Mouse (Mus musculus): ENCODE data around the gene Ppm1h. TPM values are rescaled to one million over a fixed set of nuclear protein-coding genes. Genes with fewer than 3 reads are reported as not detected.
A peak's percentile ranks its signal among the peaks of the same experiment; 100 is the strongest.

Ppm1h gene
- polyA plus RNA-seq, 1 experiment from 2014 or later: 5.1 TPM

- ATAC-seq (ENCODE audit: low read depth): no peak
- no peak for DNase-seq (ENCODE audit: low spot score)
- H3K4me3 ChIP-seq (ENCODE audit: low read depth, low read length): no peak overlapping the region
- H3K4me2 ChIP-seq (ENCODE audit: low read depth, low read length): no peak overlapping the region
- H3K27me3 ChIP-seq (replicated peaks; ENCODE audit: control insufficient read depth, insufficient read depth, low read length): no peaks in the 10 kb centered on the region
- 0 out of 2 replicates have a peak, but pooled peaks cover 4% of the 10 kb centered on the region for H3K9me3 ChIP-seq (ENCODE audit: control insufficient read depth, low read length)
- H3K9ac ChIP-seq (ENCODE audit: low read depth, low read length): no peak overlapping the region
- 93% methylated on average over 1 of the region's 1 CpGs for WGBS
- peak overlapping the region; percentile 74; the same call in 1 of the 2 replicates for H3K27ac ChIP-seq (replicated peaks; ENCODE audit: low read depth, low read length)
- H3K4me1 ChIP-seq (ENCODE audit: control insufficient read depth, insufficient read depth, low read length): peaks cover 20% of the 10 kb centered on the region
- H3K36me3 ChIP-seq (ENCODE audit: control insufficient read depth, insufficient read depth, low read length): no peaks in the 10 kb centered on the region
These were observed 167.9 kb downstream of the Ppm1h start for GRCm38 (mm10) chr10:122846476-122846875.

- H3K36me3 ChIP-seq (ENCODE audit: control insufficient read depth, insufficient read depth, low read length): no peaks in the 10 kb centered on the region
- H3K9me3 ChIP-seq (ENCODE audit: control insufficient read depth, low read length): 0 out of 2 replicates have a peak, but pooled peaks cover 4% of the 10 kb centered on the region
- no peaks in the 10 kb centered on the region for H3K27me3 ChIP-seq (replicated peaks; ENCODE audit: control insufficient read depth, insufficient read depth, low read length)
- H3K4me2 ChIP-seq (ENCODE audit: low read depth, low read length): no peak overlapping the region
- H3K4me1 ChIP-seq (ENCODE audit: control insufficient read depth, insufficient read depth, low read length): peaks cover 20% of the 10 kb centered on the region
- no peak overlapping the region for H3K9ac ChIP-seq (ENCODE audit: low read depth, low read length)
- peak; percentile 65; the same call in 1 of the 2 replicates for ATAC-seq (ENCODE audit: low read depth)
- DNase-seq (ENCODE audit: low spot score): peak; percentile 63
- H3K27ac ChIP-seq (replicated peaks; ENCODE audit: low read depth, low read length): peak overlapping the region; percentile 71; the same call in 1 of the 2 replicates
- H3K4me3 ChIP-seq (ENCODE audit: low read depth, low read length): no peak overlapping the region
- WGBS: 24% methylated on average over 2 of the region's 2 CpGs
These were observed 169.5 kb downstream of the Ppm1h start for GRCm38 (mm10) chr10:122848020-122848457.

GRCm38 (mm10) chr10:122851267-122852160 lies 173.0 kb downstream of the Ppm1h start:
- no peak overlapping the region for H3K4me2 ChIP-seq (ENCODE audit: low read depth, low read length)
- H3K9me3 ChIP-seq (ENCODE audit: control insufficient read depth, low read length): no peaks in the 10 kb centered on the region
- DNase-seq (ENCODE audit: low spot score) (peak; percentile 37), ATAC-seq (ENCODE audit: low read depth) (no peak)
- H3K4me3 ChIP-seq (ENCODE audit: low read depth, low read length): no peak overlapping the region
- 82% methylated on average over 16 of the region's 16 CpGs for WGBS
- H3K27ac ChIP-seq (replicated peaks; ENCODE audit: low read depth, low read length): peak overlapping the region; percentile 44; the same call in 1 of the 2 replicates
- no peaks in the 10 kb centered on the region for H3K27me3 ChIP-seq (replicated peaks; ENCODE audit: control insufficient read depth, insufficient read depth, low read length)
- H3K4me1 ChIP-seq (ENCODE audit: control insufficient read depth, insufficient read depth, low read length): peaks cover 18% of the 10 kb centered on the region
- H3K36me3 ChIP-seq (ENCODE audit: control insufficient read depth, insufficient read depth, low read length): no peaks in the 10 kb centered on the region
- no peak overlapping the region for H3K9ac ChIP-seq (ENCODE audit: low read depth, low read length)

DNA sequence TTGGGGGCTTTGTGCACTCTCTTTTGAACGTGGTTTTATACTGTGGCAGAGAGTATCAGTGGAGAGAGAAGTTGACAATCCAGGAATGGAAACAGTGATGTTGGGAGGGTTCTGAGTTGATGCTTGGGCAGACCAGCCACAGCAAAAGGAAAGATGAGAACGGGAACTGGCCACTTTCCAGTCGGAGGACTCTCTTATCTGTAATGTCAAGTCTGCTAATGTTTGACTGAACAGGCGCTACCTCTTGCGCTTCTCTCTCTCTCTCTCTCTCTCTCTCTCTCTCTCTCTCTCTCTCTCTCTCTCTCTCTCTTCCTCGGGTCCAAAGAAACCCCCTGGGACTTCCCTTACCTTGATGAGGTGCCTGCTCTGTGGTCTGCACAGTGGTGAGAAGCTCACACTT lies 176.0 kb downstream of the Ppm1h start:
- no peaks in the 10 kb centered on the region for H3K36me3 ChIP-seq (ENCODE audit: control insufficient read depth, insufficient read depth, low read length)
- peaks cover 8% of the 10 kb centered on the region for H3K4me1 ChIP-seq (ENCODE audit: control insufficient read depth, insufficient read depth, low read length)
- no peak overlapping the region for H3K27ac ChIP-seq (replicated peaks; ENCODE audit: low read depth, low read length)
- H3K9me3 ChIP-seq (ENCODE audit: control insufficient read depth, low read length): no peaks in the 10 kb centered on the region
- H3K9ac ChIP-seq (ENCODE audit: low read depth, low read length): no peak overlapping the region
- no peak overlapping the region for H3K4me2 ChIP-seq (ENCODE audit: low read depth, low read length)
- ATAC-seq (ENCODE audit: low read depth): no peak
- H3K27me3 ChIP-seq (replicated peaks; ENCODE audit: control insufficient read depth, insufficient read depth, low read length): no peaks in the 10 kb centered on the region
- 78% methylated on average over 6 of the region's 6 CpGs for WGBS
- no peak overlapping the region for H3K4me3 ChIP-seq (ENCODE audit: low read depth, low read length)
- DNase-seq (ENCODE audit: low spot score): no peak

GRCm38 (mm10) chr10:122855149-122855548 lies 176.6 kb downstream of the Ppm1h start:
- H3K4me2 ChIP-seq (ENCODE audit: low read depth, low read length): no peak overlapping the region
- no peak overlapping the region for H3K9ac ChIP-seq (ENCODE audit: low read depth, low read length)
- no peaks in the 10 kb centered on the region for H3K9me3 ChIP-seq (ENCODE audit: control insufficient read depth, low read length)
- H3K4me3 ChIP-seq (ENCODE audit: low read depth, low read length): no peak overlapping the region
- peaks cover 8% of the 10 kb centered on the region for H3K4me1 ChIP-seq (ENCODE audit: control insufficient read depth, insufficient read depth, low read length)
- 55% methylated on average over 4 of the region's 4 CpGs for WGBS
- DNase-seq (ENCODE audit: low spot score) (peak; percentile 48), ATAC-seq (ENCODE audit: low read depth) (peak; percentile 42; the same call in 1 of the 2 replicates)
- no peaks in the 10 kb centered on the region for H3K27me3 ChIP-seq (replicated peaks; ENCODE audit: control insufficient read depth, insufficient read depth, low read length)
- H3K36me3 ChIP-seq (ENCODE audit: control insufficient read depth, insufficient read depth, low read length): no peaks in the 10 kb centered on the region
- no peak overlapping the region; the same call in 1 of the 2 replicates for H3K27ac ChIP-seq (replicated peaks; ENCODE audit: low read depth, low read length)

GRCm38 (mm10) chr10:122856040-122856764 lies 177.6 kb downstream of the Ppm1h start:
- ATAC-seq (ENCODE audit: low read depth) (no peak), DNase-seq (ENCODE audit: low spot score) (peak; percentile 70)
- Histone ChIP-seq H3K36me3 (ENCODE audit: control insufficient read depth, insufficient read depth, low read length) (no peaks in the 10 kb centered on the region), H3K9ac (ENCODE audit: low read depth, low read length) (no peak overlapping the region), H3K9me3 (ENCODE audit: control insufficient read depth, low read length) (no peaks in the 10 kb centered on the region), H3K27me3 (replicated peaks; ENCODE audit: control insufficient read depth, insufficient read depth, low read length) (no peaks in the 10 kb centered on the region), H3K4me1 (ENCODE audit: control insufficient read depth, insufficient read depth, low read length) (peaks cover 8% of the 10 kb centered on the region), H3K27ac (replicated peaks; ENCODE audit: low read depth, low read length) (peak overlapping the region; percentile 10), H3K4me3 (ENCODE audit: low read depth, low read length) (no peak overlapping the region), H3K4me2 (ENCODE audit: low read depth, low read length) (no peak overlapping the region)
- WGBS: 56% methylated on average over 17 of the region's 17 CpGs

DNA sequence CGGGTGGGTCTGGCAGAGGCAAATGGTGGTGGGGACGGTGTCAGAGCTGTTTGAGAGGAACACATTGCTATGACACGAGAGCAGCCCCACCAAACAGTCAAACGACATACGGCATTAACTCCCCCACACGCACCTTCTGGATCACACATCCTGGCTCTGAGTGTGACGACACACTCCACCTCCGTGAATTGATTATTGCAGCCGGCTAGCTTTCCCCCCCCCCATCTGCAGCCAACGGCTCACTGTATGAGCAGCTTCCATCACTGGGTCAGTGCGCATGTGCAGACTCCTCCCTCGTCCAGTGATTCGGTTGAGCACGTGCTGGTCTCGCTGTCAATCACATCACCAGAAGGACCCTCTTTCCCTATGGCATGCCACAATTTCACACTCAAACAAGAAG lies 178.6 kb downstream of the Ppm1h start:
- peaks cover 8% of the 10 kb centered on the region for H3K4me1 ChIP-seq (ENCODE audit: control insufficient read depth, insufficient read depth, low read length)
- H3K4me2 ChIP-seq (ENCODE audit: low read depth, low read length): no peak overlapping the region
- H3K27ac ChIP-seq (replicated peaks; ENCODE audit: low read depth, low read length): no peak overlapping the region
- no peaks in the 10 kb centered on the region for H3K9me3 ChIP-seq (ENCODE audit: control insufficient read depth, low read length)
- WGBS: 88% methylated on average over 15 of the region's 15 CpGs
- no peak overlapping the region for H3K4me3 ChIP-seq (ENCODE audit: low read depth, low read length)
- no peaks in the 10 kb centered on the region for H3K36me3 ChIP-seq (ENCODE audit: control insufficient read depth, insufficient read depth, low read length)
- DNase-seq (ENCODE audit: low spot score) (no peak), ATAC-seq (ENCODE audit: low read depth) (no peak)
- no peak overlapping the region for H3K9ac ChIP-seq (ENCODE audit: low read depth, low read length)
- H3K27me3 ChIP-seq (replicated peaks; ENCODE audit: control insufficient read depth, insufficient read depth, low read length): no peaks in the 10 kb centered on the region

- ATAC-seq (ENCODE audit: low read depth): no peak
- no peak for DNase-seq (ENCODE audit: low spot score)
- no peaks in the 10 kb centered on the region for H3K9me3 ChIP-seq (ENCODE audit: control insufficient read depth, low read length)
- H3K4me1 ChIP-seq (ENCODE audit: control insufficient read depth, insufficient read depth, low read length): peaks cover 8% of the 10 kb centered on the region
- no peak overlapping the region for H3K4me3 ChIP-seq (ENCODE audit: low read depth, low read length)
- H3K36me3 ChIP-seq (ENCODE audit: control insufficient read depth, insufficient read depth, low read length): no peaks in the 10 kb centered on the region
- H3K27me3 ChIP-seq (replicated peaks; ENCODE audit: control insufficient read depth, insufficient read depth, low read length): no peaks in the 10 kb centered on the region
- no peak overlapping the region for H3K9ac ChIP-seq (ENCODE audit: low read depth, low read length)
- H3K4me2 ChIP-seq (ENCODE audit: low read depth, low read length): no peak overlapping the region
- no peak overlapping the region; the same call in 1 of the 2 replicates for H3K27ac ChIP-seq (replicated peaks; ENCODE audit: low read depth, low read length)
- WGBS: 80% methylated on average over 8 of the region's 8 CpGs
These were observed 180.5 kb downstream of the Ppm1h start for GRCm38 (mm10) chr10:122858904-122859641.

All from embryonic facial prominence, embryonic 14.5 days (tissue).